Mouse (Mus musculus) small intestine, adult 2 months (tissue): ENCODE measurements around the gene Parpbp.

Experiments
- CTCF ChIP-seq: fragments of 200-500 bp; IDR thresholded peaks from 2 replicates; pipeline ENCODE4 v1.5.1; 2012; ENCODE audit warnings: low read depth, mild to moderate bottlenecking, control low read depth, inconsistent platforms, low read length, moderate library complexity, mixed read lengths; ENCODE audit not compliant: insufficient replicate concordance, insufficient read length; ENCODE audit errors: extremely low read depth
- POLR2A ChIP-seq: fragments of 200-500 bp; IDR thresholded peaks from 2 replicates; pipeline ENCODE4 v1.6.1; 2012; ENCODE audit warnings: low read depth, mild to moderate bottlenecking, control low read depth, inconsistent platforms, low read length, moderate library complexity

GRCm38 (mm10) chr10:88063436-88063835 lies 83.3 kb downstream of the Parpbp start:
- TF ChIP-seq POLR2A (no peak), CTCF (no peak)
